Mouse (Mus musculus): Measurements from ENCODE around the gene Gkap1. TPM values are rescaled to one million over a fixed set of nuclear protein-coding genes. Genes with fewer than 3 reads are reported as not detected.

Gkap1 gene
- polyA plus RNA-seq, 1 experiment = 1.5 TPM

- peaks cover 34% of the 10 kb centered on the region for H3K36me3 ChIP-seq (ENCODE audit: control insufficient read depth, insufficient read depth, low read length)
- H3K4me3 ChIP-seq (ENCODE audit: extremely low read depth, insufficient read depth, insufficient read length) = no peak overlapping the region
- H3K4me1 ChIP-seq (ENCODE audit: control insufficient read depth, insufficient read depth, insufficient read length) = no peaks in the 10 kb centered on the region
- WGBS = 98% methylated on average over 3 of the region's 3 CpGs
- DNase-seq (ENCODE audit: low read depth in 1 of 2, low spot score in 2 of 2) = no peak
- no peaks in the 10 kb centered on the region for H3K27me3 ChIP-seq (ENCODE audit: control insufficient read depth, insufficient read depth, low read length)
- H3K27ac ChIP-seq (ENCODE audit: insufficient read depth, low read length) = no peak overlapping the region
- TF ChIP-seq CTCF (IDR thresholded peaks at IDR 0.05; ENCODE audit: extremely low read depth, insufficient read depth, insufficient read length, insufficient replicate concordance) (no peak), POLR2A (IDR thresholded peaks at IDR 0.05; ENCODE audit: low read depth, low read length) (no peak)
Measured at GRCm38 (mm10) chr13:58187751-58188150, 87.7 kb downstream of the Gkap1 start.

- Histone ChIP-seq H3K36me3 (ENCODE audit: control insufficient read depth, insufficient read depth, low read length) (peaks cover 23% of the 10 kb centered on the region), H3K4me3 (ENCODE audit: extremely low read depth, insufficient read depth, insufficient read length) (no peak overlapping the region), H3K27ac (ENCODE audit: insufficient read depth, low read length) (no peak overlapping the region), H3K4me1 (ENCODE audit: control insufficient read depth, insufficient read depth, insufficient read length) (no peaks in the 10 kb centered on the region), H3K27me3 (ENCODE audit: control insufficient read depth, insufficient read depth, low read length) (no peaks in the 10 kb centered on the region)
- 94% methylated on average over 8 of the region's 8 CpGs for WGBS
- no peak for DNase-seq (ENCODE audit: low read depth in 1 of 2, low spot score in 2 of 2)
- TF ChIP-seq POLR2A (IDR thresholded peaks at IDR 0.05; ENCODE audit: low read depth, low read length) (no peak), CTCF (IDR thresholded peaks at IDR 0.05; ENCODE audit: extremely low read depth, insufficient read depth, insufficient read length, insufficient replicate concordance) (no peak)
Measured at GRCm38 (mm10) chr13:58186281-58186680, 89.2 kb downstream of the Gkap1 start.

GRCm38 (mm10) chr13:58184111-58184510 is 91.4 kb downstream of the Gkap1 start:
- no peak for DNase-seq (ENCODE audit: low read depth in 1 of 2, low spot score in 2 of 2)
- no peak overlapping the region for H3K4me3 ChIP-seq (ENCODE audit: extremely low read depth, insufficient read depth, insufficient read length)
- no peaks in the 10 kb centered on the region for H3K4me1 ChIP-seq (ENCODE audit: control insufficient read depth, insufficient read depth, insufficient read length)
- H3K27me3 ChIP-seq (ENCODE audit: control insufficient read depth, insufficient read depth, low read length) = no peaks in the 10 kb centered on the region
- WGBS = 93% methylated on average over 3 of the region's 3 CpGs
- no peak overlapping the region for H3K27ac ChIP-seq (ENCODE audit: insufficient read depth, low read length)
- H3K36me3 ChIP-seq (ENCODE audit: control insufficient read depth, insufficient read depth, low read length) = peaks cover 27% of the 10 kb centered on the region
- TF ChIP-seq POLR2A (IDR thresholded peaks at IDR 0.05; ENCODE audit: low read depth, low read length) = no peak
- TF ChIP-seq CTCF (IDR thresholded peaks at IDR 0.05; ENCODE audit: extremely low read depth, insufficient read depth, insufficient read length, insufficient replicate concordance) = no peak

Other genes starting within 250 kb of the Gkap1 start
- 0.86 and 0.90 TPM in 2 replicates for gene Klhl3, start 162.1 kb downstream of the Gkap1 start, polyA plus RNA-seq (2012; rRNA removed)
- gene Hnrnpa0, start 147.1 kb downstream of the Gkap1 start, polyA plus RNA-seq (2012; rRNA removed) = 94.2 and 155 TPM in 2 replicates
- 22.6 and 24.7 TPM in 2 replicates for gene Idnk, start 118.0 kb downstream of the Gkap1 start, polyA plus RNA-seq (2012; rRNA removed)
- gene Ubqln1, start 60.0 kb downstream of the Gkap1 start, polyA plus RNA-seq (2012; rRNA removed) = 75.4 and 94.8 TPM in 2 replicates
- gene Kif27, start 83.4 kb upstream of the Gkap1 start, polyA plus RNA-seq (2012; rRNA removed) = 0.02 TPM in 2 replicates
- gene 2210016F16Rik, start 109.5 kb upstream of the Gkap1 start, polyA plus RNA-seq (2012; rRNA removed) = 14.4 and 23.1 TPM in 2 replicates
- gene Rmi1, start 126.5 kb upstream of the Gkap1 start, polyA plus RNA-seq (2012; rRNA removed) = 9.4 and 10.9 TPM in 2 replicates
- 163 and 210 TPM in 2 replicates for gene Hnrnpk, start 127.6 kb upstream of the Gkap1 start, polyA plus RNA-seq (2012; rRNA removed)

All from spleen, adult 2 months (tissue).